Mouse (Mus musculus) olfactory bulb, adult 2 months (tissue): Measurements from ENCODE around the gene Zfp947.
"Not testable (repeated sequence)": the region's sequence is repeated elsewhere in the genome, so short reads cannot be mapped to it uniquely, and the experiment has no call there.

ENCODE experiments used
- CTCF ChIP-seq: fragments of 200-500 bp; IDR thresholded peaks from 2 replicates; pipeline ENCODE4 v1.5.1; 2012; ENCODE audit warnings: low read depth, mild to moderate bottlenecking, low read length, moderate library complexity; ENCODE audit not compliant: insufficient read depth
- POLR2A ChIP-seq: fragments of 200-500 bp; IDR thresholded peaks from 2 replicates; pipeline ENCODE4 v1.6.1; 2012; ENCODE audit warnings: mild to moderate bottlenecking, low read depth, low read length, moderate library complexity; ENCODE audit not compliant: insufficient read depth

GRCm38 (mm10) chr17:22165304-22165703 is 686 bp downstream of the Zfp947 start:
- not testable (repeated sequence) for TF ChIP-seq POLR2A, CTCF
